Mouse (Mus musculus): Measurements from ENCODE around the gene Zfp414. TPM values are rescaled to one million over a fixed set of nuclear protein-coding genes. Genes with fewer than 3 reads are reported as not detected.
A peak's percentile ranks its signal among the peaks of the same experiment; 100 is the strongest.
"Not testable (repeated sequence)": the region's sequence is repeated elsewhere in the genome, so short reads cannot be mapped to it uniquely, and the experiment has no call there.

Gene Zfp414
- polyA plus RNA-seq, 1 experiment from 2014 or later: 111 TPM

DNA sequence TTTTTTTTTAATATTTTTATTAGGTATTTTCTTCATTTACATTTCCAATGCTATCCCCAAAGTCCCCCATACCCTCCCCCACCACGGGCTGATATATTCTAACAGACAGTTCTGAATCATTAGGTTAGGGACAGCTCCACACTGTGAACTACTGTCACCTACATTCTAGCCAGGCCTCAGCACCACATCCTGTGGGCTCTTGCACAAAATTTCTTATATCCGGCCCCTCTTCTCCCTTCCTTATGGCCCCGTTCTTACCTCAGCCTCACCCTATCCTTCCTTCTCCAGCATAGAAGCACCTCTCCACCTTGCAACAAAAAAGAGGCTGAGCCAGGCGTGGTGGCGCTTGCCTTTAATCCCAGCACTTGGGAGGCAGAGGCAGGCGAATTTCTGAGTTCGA, 18.3 kb upstream of the Zfp414 start:
- WGBS: 95% methylated on average over 7 of the region's 7 CpGs
- ATAC-seq (ENCODE audit: low read depth): no peak

DNA sequence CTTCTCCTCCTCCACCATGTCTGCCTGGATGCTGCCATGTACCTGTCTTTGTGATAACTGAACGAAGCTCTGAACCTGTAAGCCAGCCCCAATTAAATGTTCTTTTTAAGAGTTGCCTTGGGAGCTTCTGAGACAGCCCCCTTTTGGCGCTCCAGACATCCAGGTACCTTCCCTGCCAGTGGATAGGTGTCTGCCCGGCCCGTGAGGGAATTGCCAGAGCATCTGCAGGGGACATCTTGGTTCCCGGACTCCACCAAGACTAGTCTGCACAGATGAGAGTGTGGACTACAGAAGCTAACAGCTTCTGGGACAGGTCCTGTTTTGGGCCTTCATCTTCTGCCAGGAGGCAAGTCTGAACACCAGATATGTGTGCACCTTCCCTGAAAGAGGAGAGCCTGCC, 15.2 kb upstream of the Zfp414 start:
- H3K9me3 ChIP-seq (ENCODE audit: control insufficient read depth, low read length); H3K36me3 ChIP-seq (ENCODE audit: control insufficient read depth, insufficient read depth, low read length); H3K4me1 ChIP-seq (ENCODE audit: control insufficient read depth, insufficient read depth, low read length); H3K27me3 ChIP-seq (ENCODE audit: control insufficient read depth, insufficient read depth, low read length); ATAC-seq (ENCODE audit: low read depth); H3K4me3 ChIP-seq (ENCODE audit: low read depth, low read length); H3K4me2 ChIP-seq (ENCODE audit: low read depth, low read length); H3K9ac ChIP-seq (replicated peaks; ENCODE audit: low read depth, low read length); H3K27ac ChIP-seq (ENCODE audit: low read depth, low read length): not testable (repeated sequence)
- 91% methylated on average over 5 of the region's 5 CpGs for WGBS

More for the DNA sequence above, 18.3 kb upstream of the Zfp414 start:
- Histone ChIP-seq H3K9ac (replicated peaks; ENCODE audit: low read depth, low read length) (no peak overlapping the region), H3K4me3 (ENCODE audit: low read depth, low read length) (no peak overlapping the region), H3K9me3 (ENCODE audit: control insufficient read depth, low read length) (no peaks in the 10 kb centered on the region), H3K4me2 (ENCODE audit: low read depth, low read length) (no peak overlapping the region), H3K36me3 (ENCODE audit: control insufficient read depth, insufficient read depth, low read length) (no peaks in the 10 kb centered on the region), H3K27me3 (ENCODE audit: control insufficient read depth, insufficient read depth, low read length) (no peaks in the 10 kb centered on the region), H3K27ac (ENCODE audit: low read depth, low read length) (no peak overlapping the region), H3K4me1 (ENCODE audit: control insufficient read depth, insufficient read depth, low read length) (no peaks in the 10 kb centered on the region)

DNA sequence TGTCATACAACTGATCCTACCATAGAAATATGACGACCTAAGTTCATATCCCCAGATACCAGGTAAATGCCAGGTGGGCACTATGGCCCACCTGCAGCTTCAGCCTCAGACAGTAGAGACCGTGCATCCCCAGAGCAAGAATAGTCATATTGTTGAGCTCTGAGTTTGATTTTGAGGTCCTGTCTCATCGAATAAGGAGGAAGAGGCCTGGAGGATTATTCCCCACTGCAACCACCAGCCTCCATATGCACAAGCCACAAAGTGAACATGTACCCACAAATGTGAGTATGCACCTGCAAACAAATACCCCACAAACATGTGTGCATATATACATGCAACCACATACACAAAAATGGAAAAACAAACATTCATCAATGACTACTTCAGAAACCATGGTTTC, 1.6 kb upstream of the Zfp414 start:
- Histone ChIP-seq H3K4me1 (ENCODE audit: control insufficient read depth, insufficient read depth, low read length) (peaks cover 17% of the 10 kb centered on the region), H3K9ac (replicated peaks; ENCODE audit: low read depth, low read length) (no peak overlapping the region), H3K27ac (ENCODE audit: low read depth, low read length) (no peak overlapping the region), H3K27me3 (ENCODE audit: control insufficient read depth, insufficient read depth, low read length) (no peaks in the 10 kb centered on the region), H3K4me2 (ENCODE audit: low read depth, low read length) (no peak overlapping the region), H3K4me3 (ENCODE audit: low read depth, low read length) (no peak overlapping the region), H3K36me3 (ENCODE audit: control insufficient read depth, insufficient read depth, low read length) (no peaks in the 10 kb centered on the region), H3K9me3 (ENCODE audit: control insufficient read depth, low read length) (no peaks in the 10 kb centered on the region)
- no peak for ATAC-seq (ENCODE audit: low read depth)
- 94% methylated on average over 3 of the region's 3 CpGs for WGBS

DNA sequence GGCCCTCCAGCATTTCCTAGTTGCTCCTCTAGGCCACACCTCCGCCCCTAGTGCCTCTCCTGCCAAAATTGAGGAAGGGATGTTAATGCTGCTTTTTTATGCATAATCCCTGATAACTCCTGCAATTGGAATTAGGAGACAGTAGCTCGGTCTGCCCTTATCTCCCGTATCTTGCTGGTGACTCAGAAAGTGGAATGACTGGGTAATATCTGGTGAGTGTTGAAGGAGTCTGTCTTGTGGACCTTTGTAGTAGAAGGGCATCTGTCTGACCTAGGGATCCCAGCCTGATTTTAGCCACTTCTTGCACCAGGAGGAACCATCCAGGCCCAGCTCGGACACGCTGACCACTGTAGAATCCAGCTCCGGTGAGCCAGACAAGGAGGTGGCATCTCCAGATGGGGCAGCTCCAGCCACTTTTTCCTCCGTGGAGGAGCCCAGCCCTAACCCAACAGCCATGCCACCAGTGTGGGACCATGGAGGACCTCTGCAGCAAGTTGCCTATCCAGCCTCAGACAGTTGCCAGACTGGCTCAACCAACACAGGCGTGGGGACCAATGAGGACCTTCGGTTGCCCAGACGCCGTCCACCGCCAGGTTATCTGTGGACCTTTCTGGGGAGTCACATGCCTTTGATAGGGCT, 716 bp downstream of the Zfp414 start:
- Histone ChIP-seq H3K4me1 (ENCODE audit: control insufficient read depth, insufficient read depth, low read length) (peaks cover 17% of the 10 kb centered on the region), H3K9me3 (ENCODE audit: control insufficient read depth, low read length) (no peaks in the 10 kb centered on the region), H3K4me2 (ENCODE audit: low read depth, low read length) (peak overlapping the region; percentile 84), H3K27me3 (ENCODE audit: control insufficient read depth, insufficient read depth, low read length) (no peaks in the 10 kb centered on the region), H3K4me3 (ENCODE audit: low read depth, low read length) (peak overlapping the region; percentile 55), H3K27ac (ENCODE audit: low read depth, low read length) (peak overlapping the region; percentile 97), H3K9ac (replicated peaks; ENCODE audit: low read depth, low read length) (peak overlapping the region; percentile 85), H3K36me3 (ENCODE audit: control insufficient read depth, insufficient read depth, low read length) (no peaks in the 10 kb centered on the region)
- peak; percentile 8 for ATAC-seq (ENCODE audit: low read depth)
- 77% methylated on average over 12 of the region's 12 CpGs for WGBS

DNA sequence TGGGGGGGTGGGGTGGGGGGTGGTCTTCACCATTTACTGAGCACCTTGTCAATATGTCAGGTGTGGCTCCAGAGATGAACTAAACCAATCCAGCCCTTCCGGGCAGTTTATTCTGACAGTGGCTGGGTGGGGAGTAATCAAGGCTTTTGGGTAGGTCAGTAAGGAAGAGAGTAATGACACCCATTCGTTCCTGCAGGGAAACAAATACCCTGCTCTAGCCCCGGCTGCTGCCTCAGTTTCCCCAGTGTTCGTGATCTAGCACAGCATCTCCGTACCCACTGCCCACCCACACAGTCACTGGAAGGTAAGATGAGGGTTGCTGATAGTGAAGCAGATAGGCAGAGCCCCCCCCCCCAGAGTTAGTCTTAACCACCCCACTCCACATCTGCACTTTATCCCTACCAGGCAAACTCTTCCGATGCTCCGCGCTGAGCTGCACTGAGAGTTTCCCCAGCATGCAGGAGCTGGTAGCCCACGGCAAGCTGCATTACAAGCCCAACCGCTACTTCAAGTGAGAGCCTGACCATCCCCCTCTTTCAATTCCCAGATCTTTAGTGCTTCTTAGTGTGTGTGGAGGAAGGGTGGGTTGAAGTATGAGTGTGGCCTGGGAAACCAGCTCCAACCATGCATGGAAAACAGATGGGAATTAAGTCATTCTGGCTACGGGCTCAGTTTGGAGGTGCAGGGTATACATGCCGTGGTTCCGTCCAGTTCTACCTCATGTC, 1.4 kb downstream of the Zfp414 start:
- no peak for ATAC-seq (ENCODE audit: low read depth)
- Histone ChIP-seq H3K36me3 (ENCODE audit: control insufficient read depth, insufficient read depth, low read length) (no peaks in the 10 kb centered on the region), H3K4me1 (ENCODE audit: control insufficient read depth, insufficient read depth, low read length) (peaks cover 17% of the 10 kb centered on the region), H3K4me3 (ENCODE audit: low read depth, low read length) (no peak overlapping the region), H3K27me3 (ENCODE audit: control insufficient read depth, insufficient read depth, low read length) (no peaks in the 10 kb centered on the region), H3K9ac (replicated peaks; ENCODE audit: low read depth, low read length) (no peak overlapping the region), H3K9me3 (ENCODE audit: control insufficient read depth, low read length) (no peaks in the 10 kb centered on the region), H3K4me2 (ENCODE audit: low read depth, low read length) (peak overlapping the region; percentile 84), H3K27ac (ENCODE audit: low read depth, low read length) (no peak overlapping the region)
- WGBS: 86% methylated on average over 13 of the region's 13 CpGs

DNA sequence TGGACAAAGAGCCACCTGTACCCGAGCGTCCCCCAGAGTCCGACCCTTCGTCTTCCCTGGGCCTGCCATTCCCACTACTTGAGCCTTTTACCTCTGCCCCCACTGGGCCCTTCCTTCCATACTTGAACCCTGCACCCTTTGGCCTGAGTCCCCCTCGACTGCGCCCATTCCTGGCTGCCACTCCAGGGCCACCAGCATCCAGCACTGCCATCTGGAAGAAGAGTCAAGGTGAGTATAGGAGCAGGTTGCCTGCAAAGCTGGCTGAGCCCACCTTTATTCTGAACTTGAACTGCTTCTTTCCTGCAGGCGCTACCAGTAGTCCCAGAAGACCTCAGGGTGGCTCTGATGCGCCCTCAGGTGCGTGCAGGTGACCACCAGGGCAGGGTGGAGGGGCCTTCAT, 2.3 kb downstream of the Zfp414 start:
- 96% methylated on average over 9 of the region's 9 CpGs for WGBS
- no peaks in the 10 kb centered on the region for H3K9me3 ChIP-seq (ENCODE audit: control insufficient read depth, low read length)
- H3K27me3 ChIP-seq (ENCODE audit: control insufficient read depth, insufficient read depth, low read length): no peaks in the 10 kb centered on the region
- H3K9ac ChIP-seq (replicated peaks; ENCODE audit: low read depth, low read length): no peak overlapping the region
- no peak overlapping the region for H3K4me3 ChIP-seq (ENCODE audit: low read depth, low read length)
- no peak for ATAC-seq (ENCODE audit: low read depth)
- no peaks in the 10 kb centered on the region for H3K36me3 ChIP-seq (ENCODE audit: control insufficient read depth, insufficient read depth, low read length)
- H3K4me2 ChIP-seq (ENCODE audit: low read depth, low read length): no peak overlapping the region
- peaks cover 17% of the 10 kb centered on the region for H3K4me1 ChIP-seq (ENCODE audit: control insufficient read depth, insufficient read depth, low read length)
- no peak overlapping the region for H3K27ac ChIP-seq (ENCODE audit: low read depth, low read length)

DNA sequence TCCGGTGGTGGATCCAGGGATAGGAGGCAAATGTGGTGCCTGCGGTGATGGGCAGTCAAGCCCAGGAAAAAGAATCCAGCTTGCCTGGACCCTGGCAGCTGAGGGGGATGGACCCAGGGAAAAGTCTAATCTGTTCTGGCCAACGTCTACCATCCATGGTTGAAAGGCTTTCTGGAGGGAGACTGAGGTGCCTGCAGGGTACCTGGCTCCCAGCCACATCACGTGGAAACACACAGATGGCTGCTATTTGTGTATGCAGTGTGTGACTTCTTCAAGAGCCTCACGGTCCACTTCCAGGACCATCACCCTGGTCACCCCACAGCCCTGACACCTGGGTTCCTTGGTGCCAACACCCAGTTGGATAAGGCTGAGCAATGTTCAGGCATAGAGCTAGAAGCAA, 2.9 kb downstream of the Zfp414 start:
- no peak overlapping the region for H3K27ac ChIP-seq (ENCODE audit: low read depth, low read length)
- no peaks in the 10 kb centered on the region for H3K36me3 ChIP-seq (ENCODE audit: control insufficient read depth, insufficient read depth, low read length)
- H3K4me2 ChIP-seq (ENCODE audit: low read depth, low read length): no peak overlapping the region
- 83% methylated on average over 5 of the region's 5 CpGs for WGBS
- no peak for ATAC-seq (ENCODE audit: low read depth)
- H3K9ac ChIP-seq (replicated peaks; ENCODE audit: low read depth, low read length): no peak overlapping the region
- no peaks in the 10 kb centered on the region for H3K9me3 ChIP-seq (ENCODE audit: control insufficient read depth, low read length)
- H3K27me3 ChIP-seq (ENCODE audit: control insufficient read depth, insufficient read depth, low read length): no peaks in the 10 kb centered on the region
- no peak overlapping the region for H3K4me3 ChIP-seq (ENCODE audit: low read depth, low read length)
- peaks cover 17% of the 10 kb centered on the region for H3K4me1 ChIP-seq (ENCODE audit: control insufficient read depth, insufficient read depth, low read length)

DNA sequence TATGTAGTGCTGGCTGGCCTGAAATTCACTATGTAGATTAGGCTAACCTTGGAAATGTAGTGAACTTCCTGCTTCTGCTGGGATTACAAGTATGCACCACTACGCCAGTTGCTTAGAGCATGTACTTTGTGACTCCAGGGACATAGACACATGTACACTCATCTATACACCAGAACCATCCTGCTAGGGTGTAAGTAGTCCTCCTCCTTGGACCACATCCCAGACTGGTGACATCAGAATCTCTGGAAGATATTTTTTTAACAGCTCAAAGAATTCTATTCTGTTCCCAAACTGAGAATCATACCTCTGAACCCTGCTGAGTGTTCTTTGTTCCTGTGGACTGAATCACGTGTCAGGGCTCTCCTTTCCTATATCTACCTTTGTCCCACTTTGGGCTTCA, 8.1 kb downstream of the Zfp414 start:
- Histone ChIP-seq H3K27me3 (ENCODE audit: control insufficient read depth, insufficient read depth, low read length) (no peaks in the 10 kb centered on the region), H3K4me1 (ENCODE audit: control insufficient read depth, insufficient read depth, low read length) (no peaks in the 10 kb centered on the region), H3K9me3 (ENCODE audit: control insufficient read depth, low read length) (no peaks in the 10 kb centered on the region), H3K36me3 (ENCODE audit: control insufficient read depth, insufficient read depth, low read length) (no peaks in the 10 kb centered on the region), H3K4me2 (ENCODE audit: low read depth, low read length) (no peak overlapping the region), H3K27ac (ENCODE audit: low read depth, low read length) (no peak overlapping the region), H3K4me3 (ENCODE audit: low read depth, low read length) (no peak overlapping the region), H3K9ac (replicated peaks; ENCODE audit: low read depth, low read length) (no peak overlapping the region)
- ATAC-seq (ENCODE audit: low read depth): no peak
- WGBS: 77% methylated on average over 2 of the region's 2 CpGs

DNA sequence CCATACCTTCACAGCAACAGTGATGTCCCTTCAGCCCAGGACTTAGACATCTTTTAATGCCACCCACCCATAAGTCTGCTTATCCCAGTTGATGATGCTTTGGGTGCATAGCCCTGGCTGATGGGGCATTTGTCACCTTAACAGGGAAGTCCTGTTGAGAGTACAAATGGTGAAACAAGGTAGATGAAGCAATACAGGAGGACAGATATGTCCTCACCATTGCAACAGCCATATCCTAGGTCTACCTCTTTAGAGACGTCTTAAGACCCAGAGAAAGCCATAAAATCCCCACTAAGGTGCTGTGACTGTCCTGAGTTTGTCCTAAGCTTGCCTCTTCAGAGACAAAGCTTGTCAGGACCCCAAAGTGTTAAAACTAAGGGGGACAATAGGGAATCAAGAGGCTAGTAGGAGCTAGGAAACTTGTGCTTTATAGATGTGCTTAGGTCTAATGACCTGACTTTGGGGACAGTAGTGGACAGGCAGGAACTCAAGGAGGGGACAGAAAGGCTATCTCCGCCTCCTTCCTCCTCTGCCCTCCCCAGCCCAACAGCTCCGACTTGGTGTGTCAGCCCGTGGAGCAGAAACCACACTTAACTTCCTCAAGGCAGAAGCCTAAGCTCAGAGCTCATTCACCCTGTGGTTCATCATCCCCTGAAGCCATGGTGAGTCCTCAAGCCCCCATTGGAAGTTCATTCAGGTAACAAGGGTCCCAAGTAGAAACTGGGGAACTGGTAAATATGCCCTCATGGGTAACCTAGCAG, 8.8 kb downstream of the Zfp414 start, which contains the start of gene Pram1:
Gene Pram1 (plus strand): TSS at position 541 of the 761 bp plus-strand sequence.
- WGBS: 83% methylated on average over 4 of the region's 4 CpGs

More for the DNA sequence above, 8.8 kb downstream of the Zfp414 start, which contains the start of gene Pram1:
- Histone ChIP-seq H3K27me3 (ENCODE audit: control insufficient read depth, insufficient read depth, low read length) (no peaks in the 10 kb centered on the region), H3K4me1 (ENCODE audit: control insufficient read depth, insufficient read depth, low read length) (no peaks in the 10 kb centered on the region), H3K27ac (ENCODE audit: low read depth, low read length) (no peak within 1 kb of the TSS), H3K4me2 (ENCODE audit: low read depth, low read length) (no peak within 1 kb of the TSS), H3K4me3 (ENCODE audit: low read depth, low read length) (no peak within 1 kb of the TSS), H3K9ac (replicated peaks; ENCODE audit: low read depth, low read length) (no peak within 1 kb of the TSS), H3K36me3 (ENCODE audit: control insufficient read depth, insufficient read depth, low read length) (no peaks in the 10 kb centered on the region), H3K9me3 (ENCODE audit: control insufficient read depth, low read length) (no peaks in the 10 kb centered on the region)
- ATAC-seq (ENCODE audit: low read depth): no peak

All from neural tube, embryonic 14.5 days (tissue).